Mouse (Mus musculus) left cerebral cortex, adult 8-10 months (tissue): Measurements from ENCODE around the gene Cyp39a1. TPM values are rescaled to one million over a fixed set of nuclear protein-coding genes. Genes with fewer than 3 reads are reported as not detected.

ENCODE experiments used
- DNase-seq, 2 experiments: peaks; one replicate each; pipeline ENCODE4 v3.0.0; 2022; ENCODE audit warnings: low spot score in 2 of 2
- total RNA-seq, 4 experiments: library from RNA; stranded (reverse); gene quantifications; 2 replicates each; pipeline ENCODE4 v1.2.4; 2022

Gene Cyp39a1
- total RNA-seq, 4 experiments from 2014 or later: 1.8 to 3.3 (median 2.5) TPM

DNA sequence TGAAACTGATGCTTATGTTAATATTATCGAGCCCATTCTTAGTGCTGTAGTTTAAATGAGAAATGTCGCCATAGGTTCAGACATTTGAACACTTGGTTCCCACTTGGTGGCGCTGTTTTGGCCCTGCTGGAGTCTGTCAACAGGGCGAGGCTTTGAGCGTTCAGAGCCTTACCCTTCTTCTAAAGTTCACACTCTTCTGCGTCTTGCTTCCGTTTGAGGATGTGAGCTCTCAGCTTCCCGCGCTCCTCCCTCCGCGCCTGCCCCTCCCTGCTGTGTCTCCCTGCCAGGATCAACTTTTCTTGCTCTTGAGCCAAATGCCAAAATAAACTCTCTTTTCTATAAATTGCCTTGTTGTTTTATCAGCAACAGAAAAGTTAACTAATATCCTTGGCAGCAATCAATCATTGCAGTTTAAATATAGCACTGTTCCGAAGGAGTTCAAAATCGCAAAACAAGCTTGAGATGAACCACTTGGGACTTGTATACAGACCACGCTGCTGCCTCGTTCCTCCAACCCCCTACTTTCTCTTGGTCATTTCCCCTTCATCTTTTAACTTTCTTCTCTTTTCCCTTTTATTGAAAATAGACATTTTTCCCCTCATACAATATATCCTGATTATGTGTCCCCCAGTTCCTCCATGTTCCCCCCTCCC, 91.5 kb downstream of the Cyp39a1 start:
- no peak for DNase-seq

DNA sequence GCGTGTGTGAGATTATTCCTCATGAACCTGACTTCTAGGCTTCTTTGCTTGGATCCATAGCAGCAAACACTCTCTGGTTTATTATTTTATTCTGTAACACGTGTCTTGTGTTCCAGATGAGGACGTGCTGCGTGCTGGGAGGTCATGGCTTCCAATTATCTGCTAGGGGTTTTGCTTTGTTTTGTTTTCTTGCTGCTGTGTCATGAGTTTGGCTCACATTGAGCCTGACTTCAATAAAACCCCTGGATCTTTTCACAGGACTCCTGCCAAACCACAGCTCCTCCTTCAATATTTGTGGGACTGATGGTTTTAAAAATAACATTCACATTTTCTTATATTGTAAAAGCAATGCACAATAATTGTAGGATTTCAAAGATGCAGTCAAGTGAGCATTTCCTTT, 117.3 kb downstream of the Cyp39a1 start:
- no peak for DNase-seq

DNA sequence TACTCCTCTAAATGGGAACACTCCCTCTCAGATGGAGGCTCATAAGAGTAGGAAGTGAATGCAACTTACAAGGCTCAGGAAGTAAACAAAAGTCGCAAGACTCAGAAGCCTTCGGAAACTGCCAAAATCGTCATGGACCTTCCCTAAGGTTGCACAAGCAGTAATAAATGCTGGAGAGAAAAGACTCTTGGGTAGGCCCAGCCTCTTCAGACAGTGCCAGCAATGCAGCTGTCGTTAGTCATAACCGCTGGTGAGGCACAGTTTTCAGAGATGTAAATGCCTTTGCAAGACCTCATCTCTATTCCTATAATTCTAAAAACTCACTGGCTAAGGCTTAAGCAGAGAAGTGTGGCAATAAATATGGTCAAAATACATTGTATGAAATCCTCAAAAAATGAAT, 121.0 kb downstream of the Cyp39a1 start:
- DNase-seq: no peak

DNA sequence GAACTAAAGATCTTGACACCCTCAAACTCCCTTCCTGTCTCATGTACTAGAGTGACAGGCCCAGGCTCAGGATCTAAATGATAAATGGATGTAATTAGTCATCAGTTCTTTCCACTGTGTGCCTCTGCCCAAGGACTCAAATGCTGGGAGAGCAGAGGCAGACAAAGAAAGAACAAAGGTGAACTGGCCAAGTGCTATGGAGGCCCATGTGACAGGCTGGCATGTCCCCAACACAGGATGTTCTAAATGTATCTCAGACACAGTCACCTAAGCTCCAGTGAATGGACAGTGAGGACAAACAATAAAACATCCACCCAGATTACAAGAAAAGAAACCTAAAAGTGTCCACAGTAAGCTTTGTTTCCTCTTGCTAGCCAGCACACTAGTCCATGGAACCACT, 122.2 kb downstream of the Cyp39a1 start:
- no peak for DNase-seq

DNA sequence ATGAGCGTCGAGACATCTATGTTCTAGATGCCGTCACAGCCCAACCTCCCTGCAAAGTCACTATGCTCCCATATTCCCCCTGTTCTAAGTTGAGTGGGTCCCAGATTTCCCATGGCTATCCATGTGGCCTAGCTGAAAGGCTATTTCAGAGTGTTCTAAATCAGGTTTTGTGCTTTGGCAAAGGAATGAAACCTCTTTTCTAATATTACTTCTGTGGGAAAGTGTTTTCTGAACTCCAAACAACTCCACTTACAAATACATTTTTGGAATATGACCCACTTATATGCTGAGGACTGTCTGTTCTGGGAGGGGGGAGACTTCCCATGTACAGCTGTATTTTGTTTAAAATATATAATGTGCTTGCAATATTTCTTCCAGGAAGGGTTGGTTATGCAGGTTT, 124.5 kb downstream of the Cyp39a1 start:
- no peak for DNase-seq

DNA sequence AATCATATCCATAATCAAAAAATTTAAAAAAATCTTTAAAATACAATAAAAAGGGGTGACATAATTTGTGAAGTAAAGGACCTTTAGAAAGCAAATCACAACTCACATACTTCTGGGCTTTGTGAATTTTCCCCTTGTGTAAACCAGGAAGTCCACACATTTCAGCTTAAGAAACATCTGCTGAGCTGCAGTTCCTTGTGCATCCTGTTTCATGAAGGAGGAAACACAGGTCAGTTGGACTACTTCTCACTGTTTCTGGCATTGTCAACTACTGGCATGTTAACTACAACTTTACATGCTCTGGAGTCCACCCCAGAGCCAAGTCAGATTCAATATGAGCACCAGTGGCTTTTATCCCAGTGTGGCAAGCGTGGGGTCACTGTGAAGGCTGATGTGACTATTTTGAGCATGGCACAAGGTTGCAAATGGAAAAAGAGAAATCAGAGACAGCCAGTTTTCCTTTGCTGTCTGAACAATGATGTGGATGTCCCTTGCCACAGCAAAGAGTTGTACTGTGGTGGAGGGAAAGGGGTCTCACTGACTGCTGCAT, 127.6 kb downstream of the Cyp39a1 start:
- DNase-seq: no peak

Other genes with a start within 250 kb of the Cyp39a1 start
- not detected for gene Mep1a, start 164.6 kb upstream of the Cyp39a1 start, total RNA-seq
- gene Ankrd66, start 123.8 kb upstream of the Cyp39a1 start, total RNA-seq: under 1 TPM in 1 of 4 experiments, not detected in 3; 0.39 TPM
- gene Pla2g7, start 99.3 kb upstream of the Cyp39a1 start, total RNA-seq: 100 to 1,000 TPM in 1 of 4 experiments, 10 to 100 TPM in 3; 83.8 to 107 (median 92.0) TPM
- gene Tdrd6, start 37.1 kb upstream of the Cyp39a1 start, total RNA-seq: 1 to 10 TPM in 1 of 4 experiments, under 1 TPM in 3; 0.42 to 1.2 (median 0.51) TPM
- gene Slc25a27, start 211 bp upstream of the Cyp39a1 start, total RNA-seq: 10 to 100 TPM; 37.9 to 43.8 (median 39.7) TPM
- 100 to 1,000 TPM; 201 to 220 (median 213) TPM for gene Rcan2, start 133.9 kb downstream of the Cyp39a1 start, total RNA-seq